Mouse (Mus musculus): ENCODE measurements around the gene Pan3.

GRCm38 (mm10) chr5:147423612-147424011, 6.3 kb upstream of the Pan3 start:
- TF ChIP-seq CTCF (IDR thresholded peaks at IDR 0.05; ENCODE audit: low read depth), result no peak
- no peak for TF ChIP-seq EP300 (IDR thresholded peaks at IDR 0.05; ENCODE audit: low read depth)
